Mouse (Mus musculus) fat pad, adult 2 months (tissue): Measurements from ENCODE around the gene Gins3.
"Not testable (repeated sequence)": the region's sequence is repeated elsewhere in the genome, so short reads cannot be mapped to it uniquely, and the experiment has no call there.

Experiments
- DNase-seq: peaks from one replicate; pipeline ENCODE4 v3.0.0-alpha.2; 2011; ENCODE audit warnings: low read depth, low spot score; ENCODE audit errors: extremely low read depth

Gins3 gene

GRCm38 (mm10) chr8:95648251-95648650, 15.0 kb downstream of the Gins3 start:
- no peak for DNase-seq

GRCm38 (mm10) chr8:95653351-95653750, 20.1 kb downstream of the Gins3 start:
- DNase-seq: no peak

- no peak for DNase-seq
Measured at GRCm38 (mm10) chr8:95655831-95656230, 22.6 kb downstream of the Gins3 start.

GRCm38 (mm10) chr8:95656316-95657002, 23.2 kb downstream of the Gins3 start:
- no peak for DNase-seq

GRCm38 (mm10) chr8:95657523-95657922, 24.3 kb downstream of the Gins3 start:
- no peak for DNase-seq

- no peak for DNase-seq
Measured at GRCm38 (mm10) chr8:95660334-95660882, 27.2 kb downstream of the Gins3 start.

- no peak for DNase-seq
Measured at GRCm38 (mm10) chr8:95661085-95661484, 27.8 kb downstream of the Gins3 start.

GRCm38 (mm10) chr8:95661575-95661974, 28.3 kb downstream of the Gins3 start:
- DNase-seq: no peak

- DNase-seq: no peak
Measured at GRCm38 (mm10) chr8:95662885-95663598, 29.8 kb downstream of the Gins3 start.

- DNase-seq: no peak
Measured at GRCm38 (mm10) chr8:95663599-95663949, 30.3 kb downstream of the Gins3 start.

GRCm38 (mm10) chr8:95665813-95666452, 32.7 kb downstream of the Gins3 start:
- DNase-seq: not testable (repeated sequence)

- DNase-seq: no peak
Measured at GRCm38 (mm10) chr8:95668163-95668958, 35.1 kb downstream of the Gins3 start.

GRCm38 (mm10) chr8:95669967-95670366, 36.7 kb downstream of the Gins3 start:
- no peak for DNase-seq

GRCm38 (mm10) chr8:95671861-95672260, 38.6 kb downstream of the Gins3 start:
- DNase-seq: no peak

- DNase-seq: no peak
Measured at GRCm38 (mm10) chr8:95672811-95673210, 39.6 kb downstream of the Gins3 start.

- no peak for DNase-seq
Measured at GRCm38 (mm10) chr8:95676631-95677030, 43.4 kb downstream of the Gins3 start, which contains the start of gene Ndrg4. Gene Ndrg4, plus strand, starts transcription at chr8:95676980.

GRCm38 (mm10) chr8:95677591-95678023, 44.4 kb downstream of the Gins3 start:
- DNase-seq: no peak

GRCm38 (mm10) chr8:95678024-95678611, 44.9 kb downstream of the Gins3 start:
- DNase-seq: no peak

- no peak for DNase-seq
Measured at GRCm38 (mm10) chr8:95688073-95688672, 54.9 kb downstream of the Gins3 start.

- no peak for DNase-seq
Measured at GRCm38 (mm10) chr8:95690929-95691541, 57.8 kb downstream of the Gins3 start.
